Mouse (Mus musculus): ENCODE measurements around the gene Gm10490.

GRCm38 (mm10) chrX:7947108-7947899, 38.0 kb downstream of the Gm10490 start, which contains the start of gene Hdac6:
- TF ChIP-seq POLR2A (IDR thresholded peaks at IDR 0.05; ENCODE audit: low read depth, low read length) = peak; percentile 37
- TF ChIP-seq CTCF (conservative IDR thresholded peaks at IDR 0.05; ENCODE audit: insufficient read depth, insufficient read length, low read depth, low read length) = no peak
